Mouse (Mus musculus): ENCODE measurements around the gene 3830403N18Rik.
"Not testable (repeated sequence)": the region's sequence is repeated elsewhere in the genome, so short reads cannot be mapped to it uniquely, and the experiment has no call there.

The 3830403N18Rik gene

GRCm38 (mm10) chrX:56136336-56136909 is at the start of gene 3830403N18Rik:
TSS of gene 3830403N18Rik (plus strand) at chrX:56136572.
- DNase-seq: not testable (repeated sequence)

DNA sequence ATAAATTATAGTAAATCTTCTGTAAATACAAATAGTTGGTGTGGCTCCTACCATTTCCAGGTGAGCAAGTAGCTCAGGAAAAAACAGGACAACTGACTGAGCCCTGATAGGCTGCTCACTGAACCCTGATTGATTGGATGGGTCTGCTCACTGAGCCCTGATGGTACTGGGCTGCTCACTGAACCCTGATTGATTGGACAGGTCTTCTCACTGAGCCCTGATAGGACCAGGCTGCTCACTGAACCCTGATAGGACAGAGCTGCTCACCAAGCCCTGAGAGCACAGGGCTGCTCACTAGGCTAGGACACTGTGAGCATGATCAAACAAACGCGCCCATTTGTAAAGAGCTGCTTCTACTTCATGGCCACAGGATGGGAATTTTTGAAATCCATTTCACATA is 15.0 kb downstream of the 3830403N18Rik start:
- DNase-seq: no peak

- DNase-seq: not testable (repeated sequence)
Observed at GRCm38 (mm10) chrX:56186449-56186848, 50.1 kb downstream of the 3830403N18Rik start.
